Mouse (Mus musculus): ENCODE measurements around the gene Ddx27. TPM values are rescaled to one million over a fixed set of nuclear protein-coding genes. Genes with fewer than 3 reads are reported as not detected.
A peak's percentile ranks its signal among the peaks of the same experiment; 100 is the strongest.
"Not testable (repeated sequence)": the region's sequence is repeated elsewhere in the genome, so short reads cannot be mapped to it uniquely, and the experiment has no call there.

The Ddx27 gene
- polyA plus RNA-seq, 1 experiment from 2014 or later, result 40.7 TPM

DNA sequence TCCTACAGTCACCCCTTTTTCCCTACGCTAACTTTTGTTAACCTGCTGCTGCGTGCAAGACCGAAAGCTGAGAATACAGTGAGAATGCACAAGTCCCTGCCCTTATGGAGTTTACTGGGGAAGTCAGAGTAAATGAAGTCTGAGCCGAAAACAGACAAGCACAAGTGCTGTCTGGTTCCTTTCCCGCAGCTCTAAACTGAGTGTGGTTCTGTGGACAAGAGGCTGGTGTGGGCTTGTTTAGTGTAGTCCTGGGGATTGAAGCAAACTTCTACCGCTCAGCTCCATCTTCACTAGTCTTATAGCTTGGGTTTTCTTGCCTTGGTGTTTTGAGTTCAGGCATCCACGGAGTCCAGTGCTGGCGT lies 18.5 kb upstream of the Ddx27 start:
- peak overlapping the region; percentile 87 for H3K4me3 ChIP-seq
- no peaks in the 10 kb centered on the region for H3K27me3 ChIP-seq (replicated peaks)
- H3K36me3 ChIP-seq (replicated peaks), result no peaks in the 10 kb centered on the region
- H3K9me3 ChIP-seq, result no peaks in the 10 kb centered on the region
- WGBS, result 39% methylated on average over 8 of the region's 8 CpGs
- H3K27ac ChIP-seq, result peak overlapping the region; percentile 79
- peak overlapping the region; percentile 54 for H3K4me2 ChIP-seq
- H3K9ac ChIP-seq, result peak overlapping the region; percentile 52
- peak; percentile 39 for ATAC-seq (replicated peaks)
- peaks cover 42% of the 10 kb centered on the region for H3K4me1 ChIP-seq

DNA sequence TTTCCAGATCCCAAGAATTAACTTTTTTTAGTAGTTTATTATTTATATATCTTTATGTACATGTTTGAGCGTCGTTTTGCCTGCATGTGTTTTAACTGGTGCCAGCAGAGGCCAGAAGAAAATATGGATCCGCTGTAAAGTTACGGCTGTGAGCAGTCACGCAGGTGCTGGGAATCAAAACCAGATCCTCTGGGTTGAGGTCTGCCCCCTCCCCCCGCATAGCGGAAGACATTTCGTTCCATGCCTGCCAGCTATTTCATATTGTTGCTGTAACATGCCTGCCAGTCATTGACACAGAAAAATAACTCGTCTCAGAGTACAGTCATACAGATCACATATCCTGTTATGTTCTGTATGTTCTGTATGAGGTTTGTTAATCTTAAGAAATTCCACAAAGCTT lies 13.5 kb upstream of the Ddx27 start:
- WGBS, result 76% methylated on average over 9 of the region's 9 CpGs

DNA sequence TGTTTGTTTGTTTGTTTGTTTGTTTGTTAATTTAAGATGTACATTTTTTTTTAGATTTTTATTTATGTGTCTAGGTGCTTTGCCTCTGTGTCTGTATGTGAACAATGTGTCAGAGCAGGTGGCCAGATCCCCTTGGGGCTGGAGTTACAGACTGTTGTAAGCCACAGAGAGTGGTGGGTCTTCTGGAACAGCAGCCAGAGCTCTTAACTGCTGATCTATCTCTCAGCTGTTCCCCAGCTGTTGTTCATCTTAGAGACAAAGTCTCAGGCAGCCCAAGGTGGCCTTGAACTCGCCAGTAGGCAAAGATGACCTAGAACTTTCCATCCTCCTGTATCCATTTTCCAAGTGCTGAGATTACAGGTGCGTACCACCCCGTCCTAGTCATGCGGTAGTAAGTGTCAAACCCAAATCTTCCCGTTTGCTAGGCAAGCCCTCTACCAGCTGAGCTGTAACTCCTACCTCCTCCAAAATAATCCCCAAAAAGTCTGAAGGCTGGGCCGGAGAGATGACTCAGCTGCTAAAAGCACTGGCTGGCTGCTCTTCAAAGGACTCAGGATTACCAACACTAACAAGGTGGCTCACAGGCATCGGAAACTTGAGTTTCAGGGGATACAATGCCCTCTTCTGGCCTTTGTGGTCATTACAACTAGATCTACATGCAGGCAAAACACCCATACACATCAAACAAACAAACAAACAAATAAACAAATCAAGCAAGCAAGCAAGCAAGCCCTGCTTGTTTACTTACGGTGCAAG lies 10.7 kb upstream of the Ddx27 start:
- no peak overlapping the region for H3K4me3 ChIP-seq
- no peak overlapping the region for H3K9ac ChIP-seq
- H3K27ac ChIP-seq, result no peak overlapping the region
- H3K27me3 ChIP-seq (replicated peaks), result no peaks in the 10 kb centered on the region
- no peak overlapping the region for H3K4me2 ChIP-seq
- WGBS, result 44% methylated on average over 8 of the region's 8 CpGs
- H3K36me3 ChIP-seq (replicated peaks), result no peaks in the 10 kb centered on the region
- no peaks in the 10 kb centered on the region for H3K9me3 ChIP-seq
- 0 out of 2 replicates have a peak, but pooled peaks cover 3% of the 10 kb centered on the region for H3K4me1 ChIP-seq
- ATAC-seq (replicated peaks), result no peak

More for the DNA sequence above, 13.5 kb upstream of the Ddx27 start:
- Histone ChIP-seq H3K27ac (no peak overlapping the region), H3K9me3 (no peaks in the 10 kb centered on the region), H3K36me3 (replicated peaks) (no peaks in the 10 kb centered on the region), H3K4me1 (peaks cover 9% of the 10 kb centered on the region), H3K27me3 (replicated peaks) (no peaks in the 10 kb centered on the region), H3K4me3 (no peak overlapping the region), H3K4me2 (no peak overlapping the region), H3K9ac (no peak overlapping the region)
- no peak for ATAC-seq (replicated peaks)

- Histone ChIP-seq H3K4me2 (no peak overlapping the region), H3K9me3 (no peaks in the 10 kb centered on the region), H3K4me3 (no peak overlapping the region), H3K4me1 (0 out of 2 replicates have a peak, but pooled peaks cover 3% of the 10 kb centered on the region), H3K36me3 (replicated peaks) (no peaks in the 10 kb centered on the region), H3K27me3 (replicated peaks) (no peaks in the 10 kb centered on the region), H3K9ac (no peak overlapping the region), H3K27ac (no peak overlapping the region)
- ATAC-seq (replicated peaks), result no peak
- 89% methylated on average over 2 of the region's 2 CpGs for WGBS
Measured at GRCm38 (mm10) chr2:167006355-167006754, 8.6 kb upstream of the Ddx27 start.

- no peak overlapping the region for H3K4me3 ChIP-seq
- H3K9ac ChIP-seq, result no peak overlapping the region
- ATAC-seq (replicated peaks), result no peak
- H3K27ac ChIP-seq, result no peak overlapping the region
- 0 out of 2 replicates have a peak, but pooled peaks cover 3% of the 10 kb centered on the region for H3K4me1 ChIP-seq
- H3K4me2 ChIP-seq, result no peak overlapping the region
- no peaks in the 10 kb centered on the region for H3K36me3 ChIP-seq (replicated peaks)
- H3K27me3 ChIP-seq (replicated peaks), result no peaks in the 10 kb centered on the region
- no peaks in the 10 kb centered on the region for H3K9me3 ChIP-seq
- WGBS, result 78% methylated on average over 13 of the region's 13 CpGs
Measured at GRCm38 (mm10) chr2:167007001-167007491, 7.9 kb upstream of the Ddx27 start.

DNA sequence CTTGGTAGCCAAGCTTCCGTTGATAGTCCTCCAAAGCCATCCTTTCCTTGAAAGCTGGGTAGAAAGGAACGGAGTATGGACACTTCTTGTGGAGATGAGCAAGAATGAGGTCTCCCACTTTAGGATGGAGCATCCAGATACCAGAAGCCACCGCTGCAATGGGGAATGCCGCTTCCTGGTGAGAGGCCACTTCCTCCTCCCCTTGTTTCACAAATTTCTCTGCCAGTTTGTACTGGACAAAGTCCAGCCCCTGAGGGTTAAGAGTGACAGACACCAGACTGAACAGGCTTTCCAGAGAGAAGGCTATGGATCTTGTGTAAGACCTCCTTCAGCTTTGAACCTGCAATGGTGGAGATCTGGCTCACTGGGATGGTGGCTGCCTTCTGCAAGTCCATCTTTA lies 7.4 kb upstream of the Ddx27 start:
- not testable (repeated sequence) for H3K27me3 ChIP-seq (replicated peaks); H3K36me3 ChIP-seq (replicated peaks); H3K27ac ChIP-seq; H3K9ac ChIP-seq; ATAC-seq (replicated peaks); H3K4me1 ChIP-seq; H3K9me3 ChIP-seq; H3K4me2 ChIP-seq; H3K4me3 ChIP-seq
- 79% methylated on average over 4 of the region's 4 CpGs for WGBS

- Histone ChIP-seq H3K36me3 (replicated peaks) (no peaks in the 10 kb centered on the region), H3K4me2 (no peak overlapping the region), H3K9ac (no peak overlapping the region), H3K27ac (no peak overlapping the region), H3K9me3 (no peaks in the 10 kb centered on the region), H3K4me1 (peaks cover under 1% of the 10 kb centered on the region), H3K4me3 (no peak overlapping the region), H3K27me3 (replicated peaks) (no peaks in the 10 kb centered on the region)
- ATAC-seq (replicated peaks), result no peak
- WGBS, result 77% methylated on average over 4 of the region's 4 CpGs
Measured at GRCm38 (mm10) chr2:167009483-167009882, 5.5 kb upstream of the Ddx27 start.

DNA sequence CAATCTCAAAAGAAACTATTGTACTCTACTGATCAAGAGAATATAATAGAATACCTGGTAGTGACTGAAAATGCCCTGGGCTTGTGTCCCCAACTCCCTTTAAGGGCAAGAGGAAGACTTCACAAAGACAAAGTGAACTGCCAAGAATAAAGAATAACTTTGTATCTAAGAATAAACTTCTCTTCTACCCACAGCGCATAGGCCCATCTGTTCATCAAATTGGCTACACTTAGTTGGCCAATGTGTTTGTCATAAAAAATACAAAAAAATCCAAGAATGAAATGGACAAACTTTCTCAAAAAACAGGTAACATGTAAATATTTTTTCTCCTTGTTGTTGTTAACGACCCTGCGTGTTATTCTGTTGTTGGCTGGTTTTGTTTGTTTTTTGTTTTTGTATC lies 4.4 kb upstream of the Ddx27 start:
- Histone ChIP-seq H3K27ac (no peak overlapping the region), H3K9ac (no peak overlapping the region), H3K4me2 (no peak overlapping the region), H3K27me3 (replicated peaks) (no peaks in the 10 kb centered on the region), H3K36me3 (replicated peaks) (no peaks in the 10 kb centered on the region), H3K9me3 (no peaks in the 10 kb centered on the region), H3K4me1 (peaks cover 5% of the 10 kb centered on the region), H3K4me3 (no peak overlapping the region)
- ATAC-seq (replicated peaks), result no peak
- 92% methylated on average over 3 of the region's 3 CpGs for WGBS

DNA sequence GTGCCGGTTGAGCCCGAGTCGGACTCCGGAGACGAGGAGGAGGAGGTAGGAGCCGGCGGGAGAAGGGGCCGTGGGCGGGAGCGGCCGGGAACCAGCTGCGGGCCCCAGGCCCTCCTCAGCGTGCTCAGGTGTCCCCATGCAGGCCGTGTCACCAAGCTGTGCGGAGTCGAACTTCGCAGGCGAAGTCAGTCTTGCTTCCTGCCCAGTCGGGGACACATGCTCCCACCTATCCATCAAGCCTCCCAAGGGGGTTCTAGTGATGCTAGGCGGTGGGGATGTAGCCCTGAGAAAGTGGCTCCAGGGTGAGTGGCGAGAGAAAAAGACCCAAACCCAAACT lies 357 bp downstream of the Ddx27 start:
- no peaks in the 10 kb centered on the region for H3K9me3 ChIP-seq
- H3K4me3 ChIP-seq, result peak overlapping the region; percentile 86
- under 1% methylated on average over 21 of the region's 21 CpGs for WGBS
- ATAC-seq (replicated peaks), result peak; percentile 83; the same call in 1 of the 2 replicates
- H3K4me1 ChIP-seq, result peaks cover 22% of the 10 kb centered on the region
- H3K4me2 ChIP-seq, result peak overlapping the region; percentile 96
- peak overlapping the region; percentile 67 for H3K9ac ChIP-seq
- peak overlapping the region; percentile 82 for H3K27ac ChIP-seq
- H3K36me3 ChIP-seq (replicated peaks), result peaks cover 11% of the 10 kb centered on the region
- no peaks in the 10 kb centered on the region for H3K27me3 ChIP-seq (replicated peaks)

DNA sequence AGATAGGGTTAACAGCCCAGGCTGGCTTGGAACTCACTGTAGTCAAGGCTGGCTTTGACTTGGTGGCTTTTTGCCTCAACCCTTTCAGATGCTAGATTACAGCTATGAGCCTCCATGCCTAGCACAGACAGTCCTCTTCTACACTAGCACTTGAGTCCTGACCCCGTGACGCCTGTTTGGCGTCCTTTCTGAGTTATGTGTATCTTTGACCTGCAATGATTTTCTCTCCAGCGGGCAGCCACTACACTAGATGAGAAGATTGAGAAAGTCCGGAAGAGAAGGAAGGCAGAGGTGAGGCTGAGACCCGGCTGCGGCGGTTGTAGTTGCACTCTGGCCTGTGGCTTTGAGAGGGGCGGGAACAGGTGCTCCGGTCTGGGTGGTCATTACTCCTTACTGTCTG lies 4.4 kb downstream of the Ddx27 start:
- no peaks in the 10 kb centered on the region for H3K9me3 ChIP-seq
- H3K4me3 ChIP-seq, result no peak overlapping the region
- H3K27ac ChIP-seq, result no peak overlapping the region
- peaks cover 43% of the 10 kb centered on the region for H3K36me3 ChIP-seq (replicated peaks)
- no peak overlapping the region for H3K4me2 ChIP-seq
- ATAC-seq (replicated peaks), result no peak
- 96% methylated on average over 10 of the region's 10 CpGs for WGBS
- peaks cover 22% of the 10 kb centered on the region for H3K4me1 ChIP-seq
- no peak overlapping the region for H3K9ac ChIP-seq
- H3K27me3 ChIP-seq (replicated peaks), result no peaks in the 10 kb centered on the region

DNA sequence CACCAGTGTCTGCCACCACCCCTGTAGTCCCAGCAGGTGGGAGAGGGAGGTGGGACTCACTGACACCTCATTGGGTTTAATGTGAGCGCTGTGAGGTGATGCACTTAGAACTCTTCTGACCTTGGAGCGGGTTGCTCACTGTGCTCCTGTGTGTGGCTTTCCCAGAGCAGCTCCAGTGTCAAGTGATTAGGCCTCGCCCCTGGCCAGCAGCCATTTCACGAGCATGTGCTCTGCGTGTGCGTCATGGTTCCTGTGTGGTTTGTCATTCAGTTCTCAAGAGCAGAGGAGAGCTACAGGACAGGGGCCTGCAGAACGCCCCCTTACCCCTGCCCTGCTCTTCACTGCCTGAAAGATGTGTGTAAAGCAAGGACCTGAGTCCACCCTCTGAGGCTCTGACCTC lies 13.6 kb downstream of the Ddx27 start:
- Histone ChIP-seq H3K4me2 (no peak overlapping the region), H3K9me3 (no peaks in the 10 kb centered on the region), H3K4me3 (no peak overlapping the region), H3K9ac (no peak overlapping the region), H3K27me3 (replicated peaks) (no peaks in the 10 kb centered on the region), H3K4me1 (no peaks in the 10 kb centered on the region), H3K27ac (no peak overlapping the region), H3K36me3 (replicated peaks) (peaks cover 77% of the 10 kb centered on the region)
- no peak for ATAC-seq (replicated peaks)
- 94% methylated on average over 7 of the region's 7 CpGs for WGBS

GRCm38 (mm10) chr2:167030507-167030906 lies 15.5 kb downstream of the Ddx27 start:
- Histone ChIP-seq H3K27me3 (replicated peaks) (no peaks in the 10 kb centered on the region), H3K36me3 (replicated peaks) (peaks cover 81% of the 10 kb centered on the region), H3K4me3 (no peak overlapping the region), H3K4me1 (no peaks in the 10 kb centered on the region), H3K9ac (no peak overlapping the region), H3K27ac (no peak overlapping the region), H3K9me3 (no peaks in the 10 kb centered on the region), H3K4me2 (no peak overlapping the region)
- 97% methylated on average over 4 of the region's 4 CpGs for WGBS
- ATAC-seq (replicated peaks), result no peak

DNA sequence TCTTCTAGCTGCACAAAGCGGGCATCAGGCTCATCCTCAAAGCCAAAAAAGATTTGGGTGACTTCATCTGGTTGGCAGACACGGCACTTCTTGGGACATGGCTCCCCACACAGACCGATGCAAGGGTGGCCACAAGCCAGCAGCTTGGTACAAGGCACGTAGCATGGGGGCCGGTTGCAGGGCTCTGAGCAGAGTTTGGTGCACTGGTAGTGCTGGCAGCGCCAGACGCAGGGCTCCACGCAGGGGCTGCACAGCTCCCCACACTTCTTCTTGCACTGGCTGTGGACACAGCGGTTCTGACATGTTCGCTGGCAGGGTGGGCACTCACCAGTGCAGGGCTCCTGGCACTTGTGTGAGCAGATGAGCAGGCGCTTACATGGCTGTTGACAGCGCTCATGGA lies 22.7 kb downstream of the Ddx27 start:
- no peak overlapping the region for H3K9ac ChIP-seq

More for the DNA sequence above, 22.7 kb downstream of the Ddx27 start:
- H3K4me1 ChIP-seq, result no peaks in the 10 kb centered on the region
- no peaks in the 10 kb centered on the region for H3K9me3 ChIP-seq
- H3K27ac ChIP-seq, result no peak overlapping the region
- no peak overlapping the region for H3K4me3 ChIP-seq
- H3K36me3 ChIP-seq (replicated peaks), result peaks cover 84% of the 10 kb centered on the region
- H3K27me3 ChIP-seq (replicated peaks), result no peaks in the 10 kb centered on the region
- WGBS, result 95% methylated on average over 12 of the region's 12 CpGs
- H3K4me2 ChIP-seq, result no peak overlapping the region
- no peak for ATAC-seq (replicated peaks)

Measured in midbrain, embryonic 15.5 days (tissue).